Mouse (Mus musculus): ENCODE data around the gene Gpr179. TPM values are rescaled to one million over a fixed set of nuclear protein-coding genes. Genes with fewer than 3 reads are reported as not detected.

Gpr179 gene
- under 1 TPM; 0.20 to 0.50 (median 0.28) TPM for total RNA-seq (2022)

DNA sequence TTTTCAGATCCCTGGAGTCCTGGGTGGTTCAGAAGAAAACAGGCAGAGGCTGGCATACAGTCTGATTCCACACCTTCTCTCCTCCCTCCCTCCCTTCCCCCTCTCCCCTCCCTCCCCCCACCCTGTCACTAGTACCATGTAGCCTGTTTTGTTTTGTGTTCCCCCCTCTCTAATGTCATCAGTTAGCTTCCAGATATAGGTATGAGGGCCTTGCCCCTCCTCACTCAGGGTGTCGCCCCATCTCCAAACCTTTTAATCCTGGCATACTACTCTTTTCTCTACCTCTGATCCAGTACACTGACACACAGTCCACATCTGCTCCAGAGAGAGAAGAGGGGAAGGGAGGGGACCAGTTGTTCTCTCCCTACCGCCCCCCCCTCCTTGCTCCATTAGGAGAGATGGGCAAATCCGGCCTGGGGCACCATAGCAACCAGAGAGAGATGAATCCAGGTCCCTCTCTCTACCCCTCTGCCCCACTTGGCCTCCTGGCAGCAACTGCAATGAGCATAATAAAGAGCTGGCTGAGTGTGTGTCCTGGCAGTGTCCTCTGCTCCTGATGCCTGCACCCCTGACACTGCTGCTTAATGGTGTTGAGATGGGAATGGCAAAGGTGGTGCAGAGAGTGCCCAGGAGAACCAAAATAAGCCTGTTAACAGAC is at the start of gene Gpr179:
Gene Gpr179, minus strand, starts transcription at position 51 of the 658 bp plus-strand sequence.
- DNase-seq (ENCODE audit: low spot score in 2 of 2) = no peak

DNA sequence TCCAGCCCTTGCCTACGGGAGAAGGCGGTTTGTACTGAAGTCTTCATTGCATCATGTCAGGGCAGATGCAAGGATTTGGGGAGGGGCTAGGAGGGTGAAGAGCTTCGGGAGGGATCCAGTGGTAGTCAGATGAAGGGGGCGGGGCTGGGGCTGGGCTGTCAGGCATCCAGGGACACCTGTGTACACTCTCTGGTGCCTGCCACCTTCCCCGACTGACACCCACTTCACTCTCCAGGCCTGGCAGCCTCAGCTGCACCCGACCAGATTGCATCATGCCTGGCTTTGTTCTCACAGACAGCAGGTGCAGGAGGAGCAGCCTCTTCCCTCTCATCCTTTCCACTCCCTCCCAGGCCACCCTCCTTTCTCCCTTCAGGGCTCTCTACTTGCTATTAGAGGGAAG is 49.2 kb upstream of the Gpr179 start:
- peak in 1 of 2 experiments; percentile 78 for DNase-seq (ENCODE audit: low spot score in 2 of 2)

DNA sequence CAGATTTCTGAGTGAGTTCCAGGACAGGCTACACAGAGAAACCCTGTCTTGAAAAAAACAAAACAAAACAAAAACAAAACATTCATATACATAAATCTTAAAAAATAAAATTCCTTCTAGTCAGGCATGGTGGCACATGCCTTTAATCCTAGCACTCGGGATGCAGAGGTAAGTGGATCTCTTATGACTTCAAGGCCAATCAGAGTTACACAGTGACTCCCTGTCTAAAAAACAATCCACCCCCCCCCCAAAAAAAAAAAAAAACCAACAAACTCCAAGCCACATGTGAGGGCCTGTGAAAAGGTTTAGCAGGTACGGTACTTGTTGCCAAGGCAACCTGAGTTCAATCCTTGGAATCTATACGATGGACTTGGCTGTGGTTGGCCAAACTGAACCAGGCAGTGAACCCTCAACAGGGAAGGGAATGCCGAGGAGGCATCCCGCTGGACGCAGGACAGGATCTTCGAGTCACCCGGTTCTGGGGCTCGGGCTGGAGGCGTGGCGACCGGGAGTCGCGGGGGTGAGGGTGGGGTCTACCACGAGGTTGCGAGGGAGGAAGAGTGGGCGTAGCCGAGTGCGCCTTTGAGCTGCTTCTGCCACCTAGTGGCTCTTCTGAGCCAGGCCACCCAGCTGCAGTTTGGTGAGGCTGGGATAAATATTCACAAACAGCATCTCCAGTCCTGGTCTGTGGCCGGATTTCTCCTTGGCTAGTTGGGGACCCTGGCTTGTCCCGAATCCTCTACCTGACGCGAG is 48.3 kb upstream of the Gpr179 start:
- DNase-seq (ENCODE audit: low spot score in 2 of 2) = peak; percentile 70 to 76

DNA sequence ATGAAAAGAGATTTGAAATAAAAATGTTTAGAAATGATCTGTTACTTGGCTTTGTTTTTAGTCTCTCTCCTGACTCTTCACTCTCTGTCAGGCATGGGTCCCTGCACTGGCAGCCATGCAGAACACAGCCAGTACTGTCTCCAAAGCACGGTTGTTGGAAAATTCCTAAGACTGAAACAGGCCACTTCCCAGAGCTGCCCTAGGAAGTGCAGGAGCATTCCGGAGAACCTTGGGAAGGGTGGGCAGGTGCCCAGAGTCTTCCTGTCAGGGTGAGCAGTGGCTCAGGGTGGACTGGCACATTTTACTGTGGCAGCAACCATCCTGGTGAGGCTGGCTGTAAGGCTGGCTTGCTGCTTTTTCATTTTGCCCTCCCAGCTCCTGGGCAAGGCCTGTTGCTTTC is 46.6 kb upstream of the Gpr179 start:
- no peak for DNase-seq (ENCODE audit: low spot score in 2 of 2)

DNA sequence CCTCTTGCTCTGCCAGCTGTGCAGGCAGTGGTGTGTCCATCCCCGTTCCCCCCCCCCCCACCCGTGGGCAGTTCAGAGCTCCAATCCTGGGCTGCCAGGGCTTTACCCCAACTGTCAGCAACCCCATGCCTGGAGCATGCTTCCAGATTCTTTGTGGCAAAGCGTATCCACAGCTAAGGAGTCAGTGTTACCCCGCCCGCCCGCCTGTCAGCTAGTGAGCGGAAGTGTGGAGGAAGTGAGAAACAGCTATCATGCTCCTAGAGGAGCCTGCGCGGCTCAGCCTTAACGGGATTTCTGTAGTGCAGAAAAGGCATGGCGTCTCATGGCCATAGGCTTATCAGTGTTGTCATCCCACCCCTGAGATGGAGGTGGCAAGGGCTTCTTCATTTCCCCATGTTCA is 42.3 kb upstream of the Gpr179 start:
- DNase-seq (ENCODE audit: low spot score in 2 of 2) = peak in 1 of 2 experiments; percentile 69

DNA sequence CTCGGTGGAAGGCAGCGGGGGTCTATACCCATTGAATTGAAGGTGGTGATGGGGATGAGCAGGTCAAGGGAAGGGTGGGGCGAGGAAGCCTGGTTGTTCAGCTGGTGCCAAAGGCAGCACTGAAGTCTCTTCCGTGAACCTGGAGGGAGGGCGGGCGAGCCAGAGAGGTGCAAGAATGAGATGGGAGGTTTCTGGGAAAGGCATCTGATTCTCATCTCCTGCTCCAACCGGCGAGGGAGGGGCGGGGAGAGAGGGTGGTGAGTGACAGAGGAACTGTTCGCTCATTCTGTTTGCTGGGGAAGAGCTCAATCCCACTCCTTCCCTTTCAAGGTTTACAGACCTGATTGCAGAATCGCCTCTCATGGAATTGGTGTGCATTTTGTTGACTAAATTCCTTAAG is 41.8 kb upstream of the Gpr179 start:
- peak in 1 of 2 experiments; percentile 28 for DNase-seq (ENCODE audit: low spot score in 2 of 2)

DNA sequence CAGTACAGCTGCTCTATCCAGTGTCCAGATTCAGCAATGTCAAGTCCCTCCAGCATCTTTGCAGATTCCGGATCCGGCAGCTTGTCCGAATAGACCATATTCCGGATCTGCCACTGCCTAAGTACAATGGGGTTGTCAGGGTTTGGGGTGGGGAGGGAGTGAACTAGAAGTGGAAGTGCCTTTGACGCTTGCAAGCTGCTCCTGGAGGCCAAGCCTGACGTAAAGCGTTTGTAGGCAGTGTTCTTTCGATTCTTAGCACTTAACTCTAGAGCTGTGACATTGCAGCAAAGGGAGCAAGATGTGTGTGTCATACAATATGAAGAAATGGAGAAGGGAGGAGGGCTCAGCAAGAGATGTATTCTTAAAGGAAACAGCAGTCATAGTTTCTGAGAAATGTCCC is 37.2 kb upstream of the Gpr179 start:
- DNase-seq (ENCODE audit: low spot score in 2 of 2) = no peak

- DNase-seq (ENCODE audit: low spot score in 2 of 2) = no peak
Measured at GRCm38 (mm10) chr11:97387811-97388210, 35.9 kb upstream of the Gpr179 start.

DNA sequence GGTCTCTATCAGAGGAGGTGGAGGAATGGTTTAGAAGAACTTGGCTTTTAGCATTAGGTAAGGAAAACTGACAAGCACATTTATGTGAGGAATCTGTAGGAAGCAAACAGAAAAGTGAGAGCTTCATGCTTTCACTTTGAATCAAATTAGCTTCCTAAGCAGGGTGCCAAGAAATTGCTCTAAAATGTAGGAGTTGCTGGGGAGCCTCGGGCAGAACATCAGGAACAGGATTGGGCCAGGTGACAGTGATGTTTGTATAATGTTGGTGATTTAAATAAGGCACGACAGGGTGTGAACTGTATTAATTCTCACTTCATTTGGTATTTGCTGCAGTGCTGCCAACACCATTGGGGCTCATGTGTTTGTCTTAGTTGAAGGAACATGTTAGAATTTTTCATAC is 31.9 kb upstream of the Gpr179 start:
- DNase-seq (ENCODE audit: low spot score in 2 of 2) = no peak

- no peak for DNase-seq (ENCODE audit: low spot score in 2 of 2)
Measured at GRCm38 (mm10) chr11:97383017-97383416, 31.1 kb upstream of the Gpr179 start.

DNA sequence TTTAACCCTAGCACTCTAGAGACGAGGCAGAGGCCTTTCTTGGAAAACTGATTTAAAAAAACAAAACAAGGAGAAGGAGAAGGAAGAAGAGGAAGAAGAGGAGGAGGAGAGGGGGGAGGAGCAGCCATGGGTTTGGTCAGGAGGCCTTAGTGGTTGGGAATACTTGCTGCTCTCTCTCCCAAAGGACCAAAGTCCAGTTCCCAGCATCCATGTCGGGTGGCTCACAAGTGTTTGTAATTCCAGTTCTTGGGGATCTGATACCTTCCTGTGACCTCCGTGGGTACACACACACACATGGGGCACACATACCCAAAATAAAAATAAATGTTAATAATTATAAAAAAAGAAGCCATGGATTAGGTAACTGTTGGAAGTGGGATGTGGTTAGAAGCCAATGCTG is 28.2 kb upstream of the Gpr179 start:
- no peak for DNase-seq (ENCODE audit: low spot score in 2 of 2)

GRCm38 (mm10) chr11:97373402-97373801 is 21.5 kb upstream of the Gpr179 start:
- DNase-seq (ENCODE audit: low spot score in 2 of 2) = no peak

DNA sequence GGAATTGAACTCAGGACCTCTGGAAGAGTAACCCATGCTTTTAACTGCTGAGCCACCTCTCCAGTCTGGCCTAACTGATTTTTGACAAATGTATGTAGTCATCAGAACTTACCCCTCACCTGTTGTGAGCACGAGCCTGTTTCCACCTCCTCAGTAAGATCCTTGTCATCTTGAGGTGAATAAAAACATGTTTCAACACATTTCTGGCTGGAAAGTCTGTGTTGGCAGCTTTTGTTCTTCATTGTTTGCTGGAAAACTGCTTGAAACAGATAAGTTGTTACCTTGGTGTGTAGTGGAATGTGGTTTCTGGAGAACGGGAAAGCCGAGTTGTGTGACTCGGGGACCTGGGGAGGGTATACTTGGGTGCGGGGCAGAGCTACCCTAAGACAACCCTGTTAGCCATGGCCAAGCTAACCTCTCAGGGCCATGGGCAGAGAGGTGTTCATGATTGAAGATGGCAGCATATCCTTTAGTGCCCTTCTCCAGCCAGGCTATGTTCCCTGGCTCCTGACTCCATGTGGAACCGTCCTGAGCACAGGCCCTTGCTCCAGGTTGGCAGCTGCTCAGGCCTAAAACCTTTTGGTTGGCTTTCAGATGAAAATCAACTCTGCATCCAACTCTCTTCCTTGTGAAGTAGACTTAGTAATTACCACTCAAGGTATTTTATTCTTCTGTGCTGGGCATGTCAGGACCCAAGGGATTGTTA is 20.4 kb upstream of the Gpr179 start:
- DNase-seq (ENCODE audit: low spot score in 2 of 2) = no peak

DNA sequence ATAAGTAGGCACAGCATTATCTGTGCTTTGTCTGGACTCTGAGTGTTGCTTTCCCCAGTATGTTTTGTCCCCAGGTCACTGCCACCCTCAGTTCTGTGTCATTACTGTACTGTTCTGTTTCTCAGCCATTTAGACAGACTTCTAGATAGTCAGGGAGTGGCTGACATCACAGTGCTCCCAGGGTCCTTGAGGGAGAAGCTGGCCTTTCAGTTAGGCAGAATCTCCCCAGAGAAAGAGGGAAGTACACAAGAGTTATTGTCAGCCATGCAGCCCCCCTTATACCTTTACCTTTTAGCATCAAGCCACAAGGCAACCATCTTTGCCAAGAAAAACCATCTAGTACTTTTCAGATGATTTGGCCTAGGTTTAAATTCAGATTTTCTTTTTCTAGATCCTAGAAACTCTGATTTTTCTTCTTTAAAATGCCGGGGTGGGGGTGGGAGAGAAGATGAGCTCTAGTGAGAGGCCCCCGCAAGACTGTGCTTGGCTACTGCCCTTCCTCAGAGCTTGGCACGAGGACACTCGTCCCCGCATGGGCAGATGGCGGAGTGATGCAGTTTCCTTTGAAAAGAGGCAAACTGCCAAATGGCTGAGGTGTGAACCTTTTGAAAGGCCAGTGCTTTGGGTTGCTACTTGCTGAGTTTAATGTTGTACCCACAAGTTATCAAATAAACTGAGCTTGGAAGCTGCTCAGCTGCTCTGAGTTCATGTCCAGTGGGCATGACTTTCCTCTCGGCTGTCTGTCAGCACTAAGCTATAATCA is 18.6 kb upstream of the Gpr179 start:
- peak in 1 of 2 experiments; percentile 79 for DNase-seq (ENCODE audit: low spot score in 2 of 2)

DNA sequence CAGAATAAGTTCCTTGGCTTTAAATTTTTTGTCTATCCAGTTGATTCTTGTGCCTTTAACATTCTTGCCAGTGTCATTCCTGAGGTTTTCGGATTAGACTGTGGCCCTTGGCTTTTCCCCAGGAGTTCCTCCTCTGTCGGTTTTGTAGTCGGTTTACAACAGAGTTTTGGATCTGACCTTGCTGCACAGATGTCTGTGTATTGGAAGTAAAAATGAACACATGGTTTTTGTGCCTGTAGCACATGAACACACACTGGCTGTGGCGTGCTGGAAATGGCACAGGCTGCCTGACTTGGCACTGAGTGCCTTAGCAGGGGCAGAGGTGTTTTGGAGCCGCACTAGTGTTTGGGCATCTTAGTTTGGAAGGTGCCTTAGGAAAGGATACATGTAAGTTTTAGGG is 16.6 kb upstream of the Gpr179 start:
- DNase-seq (ENCODE audit: low spot score in 2 of 2) = no peak

DNA sequence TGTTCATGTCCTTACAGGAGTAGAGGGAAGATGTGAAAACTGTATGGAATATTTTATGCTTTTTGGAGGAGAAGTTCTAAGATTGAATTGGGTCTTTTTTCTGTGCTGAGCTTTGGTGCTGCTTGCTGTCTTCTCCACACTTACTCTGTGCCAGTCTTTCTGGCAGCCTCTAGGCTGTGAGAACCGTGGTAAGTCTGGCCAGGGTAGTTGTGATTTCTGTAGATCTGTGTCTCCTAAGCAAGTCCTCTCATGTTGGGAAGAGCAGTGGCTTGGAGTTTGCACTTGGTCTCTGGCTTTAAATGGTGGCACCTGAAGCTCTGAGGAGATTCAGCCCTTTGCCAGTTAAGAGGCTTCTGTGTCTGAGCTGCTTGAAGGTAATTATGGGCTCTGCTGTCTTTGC is 13.7 kb upstream of the Gpr179 start:
- no peak for DNase-seq (ENCODE audit: low spot score in 2 of 2)

GRCm38 (mm10) chr11:97363644-97363995 is 11.7 kb upstream of the Gpr179 start:
- no peak for DNase-seq (ENCODE audit: low spot score in 2 of 2)

DNA sequence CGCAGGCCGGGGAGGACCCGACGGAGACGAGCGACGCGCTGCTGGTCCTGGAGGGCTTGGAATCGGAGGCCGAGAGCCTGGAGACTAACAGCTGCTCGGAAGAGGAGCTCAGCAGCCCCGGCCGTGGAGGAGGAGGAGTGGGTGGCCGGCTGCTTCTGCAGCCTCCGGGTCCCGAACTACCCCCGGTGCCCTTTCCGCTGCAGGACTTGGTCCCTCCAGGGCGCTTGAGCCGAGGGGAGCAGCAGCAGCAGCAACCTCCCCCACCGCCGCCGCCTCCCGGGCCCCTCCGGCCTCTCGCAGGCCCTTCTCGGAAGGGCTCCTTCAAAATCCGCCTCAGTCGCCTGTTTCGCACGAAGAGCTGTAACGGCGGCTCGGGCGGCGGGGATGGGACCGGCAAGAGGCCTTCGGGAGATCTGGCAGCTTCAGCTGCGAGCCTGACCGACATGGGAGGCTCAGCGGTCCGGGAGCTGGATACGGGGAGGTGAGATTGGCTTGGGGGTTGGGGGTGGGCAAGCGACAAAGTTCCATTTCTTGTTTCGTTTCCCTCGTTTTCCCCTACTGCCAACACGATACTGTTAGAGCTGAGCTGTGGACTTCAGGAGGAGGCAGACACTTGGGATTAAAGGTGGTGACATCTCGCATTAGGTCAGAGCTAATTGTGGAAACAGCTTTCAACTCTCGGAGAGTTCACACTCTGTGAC is 11.2 kb upstream of the Gpr179 start:
- no peak for DNase-seq (ENCODE audit: low spot score in 2 of 2)

DNA sequence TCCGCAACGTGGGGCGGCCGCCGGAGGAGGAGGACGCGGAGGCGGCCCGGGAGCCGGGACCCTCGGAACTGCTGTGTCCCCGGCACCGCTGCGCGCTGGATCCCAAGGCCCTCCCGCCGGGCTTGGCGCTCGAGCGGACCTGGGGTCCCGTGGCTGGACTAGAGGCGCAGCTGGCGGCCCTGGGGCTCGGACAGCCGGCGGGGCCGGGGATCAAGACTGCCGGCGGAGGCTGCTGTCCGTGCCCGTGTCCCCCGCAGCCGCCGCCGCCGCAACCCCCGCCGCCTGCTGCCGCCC is 10.7 kb upstream of the Gpr179 start:
- no peak for DNase-seq (ENCODE audit: low spot score in 2 of 2)

DNA sequence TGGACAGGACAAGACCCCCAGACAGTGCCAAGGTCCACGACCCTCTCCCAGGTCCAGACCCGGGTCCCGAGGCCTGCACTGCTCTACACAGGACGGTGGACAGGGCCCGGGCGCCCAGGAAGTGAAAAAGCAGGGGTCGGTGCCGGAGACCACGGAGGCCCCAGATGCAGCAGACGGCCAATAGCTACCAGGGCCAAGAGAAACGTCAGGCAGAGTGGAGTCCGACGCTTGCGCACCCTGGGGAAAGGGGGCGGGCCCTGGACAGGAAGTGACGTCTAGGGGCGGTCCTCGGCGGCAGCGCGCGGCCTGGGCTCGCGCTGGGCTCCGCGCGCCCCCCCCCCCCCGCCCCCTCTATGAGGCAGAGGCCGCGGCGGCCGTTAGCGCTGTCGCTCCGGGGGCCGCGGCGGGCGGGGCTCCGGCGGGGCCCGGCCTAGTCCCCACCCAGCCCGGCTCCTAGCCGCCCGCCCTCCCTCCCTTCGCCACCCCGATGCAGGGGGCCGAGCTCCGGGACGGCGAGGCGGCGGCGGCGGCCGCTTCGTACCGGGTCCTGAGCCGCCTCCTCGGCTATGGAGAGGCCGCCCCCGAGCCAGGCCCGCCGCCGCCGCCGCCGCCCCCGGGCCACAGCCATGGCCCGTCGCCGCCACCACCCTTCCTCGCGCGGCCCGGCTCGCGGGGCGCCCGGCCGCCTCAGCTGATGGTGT is 10.2 kb upstream of the Gpr179 start, which contains the start of gene Socs7:
Gene Socs7, plus strand, starts transcription at position 604 of the 701 bp plus-strand sequence.
- DNase-seq (ENCODE audit: low spot score in 2 of 2) = peak; percentile 80 to 93

DNA sequence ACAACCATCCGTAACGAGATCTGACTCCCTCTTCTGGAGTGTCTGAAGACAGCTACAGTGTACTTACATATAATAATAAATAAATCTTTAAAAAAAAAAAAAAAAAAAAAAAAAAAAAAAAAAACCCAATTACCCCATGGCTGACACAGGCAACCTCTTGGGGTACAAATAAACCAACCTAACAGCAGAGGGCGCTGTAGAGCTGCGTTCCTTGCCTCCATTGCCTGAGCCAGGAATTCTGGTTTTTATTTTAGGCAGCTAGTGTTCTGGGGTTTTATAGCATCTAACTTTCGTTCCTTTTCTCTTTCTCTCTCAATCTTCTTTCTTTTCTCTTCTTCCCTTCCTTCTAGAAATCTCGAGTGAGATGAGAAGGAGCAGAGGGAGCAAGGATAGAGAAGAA is 5.8 kb upstream of the Gpr179 start:
- peak in 1 of 2 experiments; percentile 51 for DNase-seq (ENCODE audit: low spot score in 2 of 2)

Data from left cerebral cortex, adult 8-10 months (tissue).